Mouse (Mus musculus) myocyte (in vitro differentiated cells): ENCODE data around the gene Phldb3. TPM values are rescaled to one million over a fixed set of nuclear protein-coding genes. Genes with fewer than 3 reads are reported as not detected.

Experiments used
- H3K27me3 ChIP-seq: one replicate; pipeline ENCODE4 v1.6.1; 2011; ENCODE audit not compliant: control insufficient read depth, insufficient read depth, insufficient read length
- H3K36me3 ChIP-seq: one replicate; pipeline ENCODE4 v1.6.1; 2011; ENCODE audit not compliant: control insufficient read depth, insufficient read depth
- H3K4me2 ChIP-seq: one replicate; pipeline ENCODE4 v1.6.1; 2011; ENCODE audit warnings: low read depth, control low read depth
- H3K4me3 ChIP-seq: one replicate; pipeline ENCODE4 v1.5.1; 2011; ENCODE audit warnings: mild to moderate bottlenecking, control low read depth, moderate library complexity
- H3K79me2 ChIP-seq: one replicate; pipeline ENCODE4 v1.6.1; 2011; ENCODE audit not compliant: control insufficient read depth, insufficient read depth
- H3ac ChIP-seq: one replicate; pipeline ENCODE4 v1.6.1; 2011; ENCODE audit not compliant: control insufficient read depth, insufficient read length
- CEBPB ChIP-seq: IDR thresholded peaks from 2 replicates; pipeline ENCODE4 v1.6.1; 2011; ENCODE audit warnings: mild to moderate bottlenecking, moderate library complexity; ENCODE audit not compliant: poor library complexity, insufficient read depth, severe bottlenecking
- E2F4 ChIP-seq: IDR thresholded peaks from one replicate; pipeline ENCODE4 v1.6.1; 2011; ENCODE audit warnings: mild to moderate bottlenecking, control low read depth, moderate library complexity; ENCODE audit not compliant: insufficient read depth
- MAX ChIP-seq: IDR thresholded peaks from one replicate; pipeline ENCODE4 v1.6.1; 2011; ENCODE audit warnings: low read depth, mild to moderate bottlenecking, control low read depth
- MYOD1 ChIP-seq, 3 experiments: IDR thresholded peaks; one replicate each; pipeline ENCODE4 v1.6.1; 2011; ENCODE audit warnings: control low read depth in 2 of 3, low read depth in 2 of 3, mild to moderate bottlenecking in 2 of 3, moderate library complexity in 1 of 3; ENCODE audit not compliant: insufficient read length in 2 of 3, control insufficient read depth in 1 of 3
- MYOG ChIP-seq, 3 experiments: IDR thresholded peaks; one replicate each; pipeline ENCODE4 v1.6.1; 2011; ENCODE audit warnings: control low read depth in 2 of 3, low read depth in 2 of 3, mild to moderate bottlenecking in 2 of 3; ENCODE audit not compliant: insufficient read length in 2 of 3, control insufficient read depth in 1 of 3, insufficient read depth in 1 of 3
- POLR2A ChIP-seq: IDR thresholded peaks from one replicate; pipeline ENCODE4 v1.6.1; 2011; ENCODE audit warnings: low read depth, mild to moderate bottlenecking, control low read depth, moderate library complexity; ENCODE audit not compliant: insufficient read length
- POLR2AphosphoS2 ChIP-seq: IDR thresholded peaks from one replicate; pipeline ENCODE4 v1.6.1; 2011; ENCODE audit warnings: low read depth, control low read depth; ENCODE audit not compliant: insufficient read length
- REST ChIP-seq: IDR thresholded peaks from one replicate; pipeline ENCODE4 v1.6.1; 2011; ENCODE audit warnings: mild to moderate bottlenecking, control low read depth, moderate library complexity; ENCODE audit not compliant: insufficient read depth, insufficient read length
- SRF ChIP-seq: IDR thresholded peaks from one replicate; pipeline ENCODE4 v1.6.1; 2011; ENCODE audit warnings: low read depth; ENCODE audit not compliant: control insufficient read depth, insufficient read length
- TCF12 ChIP-seq: IDR thresholded peaks from one replicate; pipeline ENCODE4 v1.6.1; 2011; ENCODE audit warnings: mild to moderate bottlenecking, control low read depth; ENCODE audit not compliant: poor library complexity, insufficient read depth, severe bottlenecking
- TCF3 ChIP-seq: IDR thresholded peaks from one replicate; pipeline ENCODE4 v1.6.1; 2011; ENCODE audit warnings: low read depth, control low read depth; ENCODE audit not compliant: insufficient read length
- USF1 ChIP-seq: IDR thresholded peaks from one replicate; pipeline ENCODE4 v1.6.1; 2011; ENCODE audit warnings: low read depth, mild to moderate bottlenecking, control low read depth, moderate library complexity
- polyA plus RNA-seq: library from polyadenylated mRNA; unstranded; fragments of >200 nt; fragmentation: generic; extraction: Trizol; gene quantifications from one replicate; pipeline ENCODE4 v1.2.1, GENCODE M21; 2012; ENCODE audit warnings: missing spikeins

Phldb3 gene
- 11.5 TPM for polyA plus RNA-seq

DNA sequence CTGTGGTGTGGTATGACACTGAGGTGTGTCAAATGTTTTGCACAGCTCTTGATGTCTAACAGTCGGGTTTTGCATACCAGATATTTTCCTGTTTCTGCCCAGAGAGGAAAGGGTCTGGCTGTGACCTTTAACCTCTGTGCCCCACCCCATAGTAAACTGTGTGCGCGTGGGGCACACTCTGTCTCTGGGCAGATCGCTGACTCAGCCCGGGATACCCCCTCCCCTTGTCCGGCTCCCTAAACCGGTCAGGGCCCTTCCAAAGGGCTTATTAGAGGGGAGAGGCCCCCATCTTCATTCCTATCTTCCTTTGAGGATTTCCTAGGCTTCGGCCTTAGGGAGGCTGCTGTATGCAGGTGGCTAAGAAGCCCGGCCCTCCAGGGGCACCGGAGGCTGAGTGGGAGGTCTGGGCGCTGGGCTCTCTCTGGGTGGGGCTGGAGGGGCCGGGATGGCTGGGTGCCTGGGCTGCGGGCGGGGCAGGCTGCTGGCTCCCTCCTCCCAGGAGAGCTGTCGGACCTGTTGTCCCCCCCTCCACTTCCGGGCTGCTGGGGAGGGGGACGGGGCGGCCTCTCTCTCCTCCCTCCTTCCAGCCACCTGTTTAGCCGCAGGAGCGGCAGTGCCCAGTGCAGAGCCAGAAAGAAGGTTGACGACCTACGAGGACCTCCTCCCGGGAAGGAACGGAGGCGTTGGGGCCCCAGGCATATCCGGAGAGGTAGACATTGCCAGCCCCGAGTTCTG is at the start of gene Phldb3:
Phldb3 (plus strand) TSS at position 620 of the 735 bp plus-strand sequence.
- Histone ChIP-seq H3K4me3 (peak within 1 kb of the TSS; percentile 46), H3K36me3 (no peaks in the 10 kb centered on the region), H3ac (peak within 1 kb of the TSS; percentile 1), H3K27me3 (no peaks in the 10 kb centered on the region), H3K79me2 (no peaks in the 10 kb centered on the region), H3K4me2 (peak within 1 kb of the TSS; percentile 82)
- TF ChIP-seq POLR2AphosphoS2 (no peak), MYOD1 (IDR thresholded peaks at IDR 0.05; ENCODE audit: control insufficient read depth in 1 of 3, insufficient read length in 2 of 3, low read depth in 2 of 3) (peak in 2 of 3 experiments; percentile 32 to 67), MYOG (IDR thresholded peaks at IDR 0.05; ENCODE audit: control insufficient read depth in 1 of 3, insufficient read depth in 1 of 3, insufficient read length in 2 of 3, low read depth in 2 of 3) (peak in 1 of 3 experiments; percentile 67)

DNA sequence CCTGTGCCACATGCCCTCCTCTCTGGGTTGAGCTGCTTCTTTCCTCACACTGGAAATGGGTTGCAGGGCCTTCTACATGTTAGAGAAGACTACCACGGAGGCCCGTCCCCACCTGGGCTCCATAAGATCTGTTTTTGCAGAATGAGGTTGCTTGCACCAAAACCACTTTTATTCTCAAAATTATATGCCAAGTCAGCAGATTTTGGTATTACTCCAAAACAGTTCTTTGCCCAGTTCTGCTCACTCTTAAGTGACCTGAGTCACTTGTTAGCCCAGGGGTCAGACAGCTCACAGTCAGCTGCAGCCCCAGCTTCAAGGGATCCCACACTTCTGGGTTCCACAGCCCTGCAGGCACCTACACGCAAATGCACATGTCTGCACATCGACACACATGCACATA is 49.1 kb upstream of the Phldb3 start:
- H3ac ChIP-seq, result no peak overlapping the region
- H3K36me3 ChIP-seq, result peaks cover 4% of the 10 kb centered on the region
- H3K27me3 ChIP-seq, result no peaks in the 10 kb centered on the region
- H3K4me3 ChIP-seq, result no peak overlapping the region
- no peak overlapping the region for H3K4me2 ChIP-seq
- TF ChIP-seq TCF3, result no peak
- TF ChIP-seq USF1, result no peak
- no peak for TF ChIP-seq REST
- no peak for TF ChIP-seq E2F4
- TF ChIP-seq MAX, result no peak
- TF ChIP-seq MYOD1 (IDR thresholded peaks at IDR 0.05; ENCODE audit: control insufficient read depth in 1 of 3, insufficient read length in 2 of 3, low read depth in 2 of 3), result no peak
- TF ChIP-seq CEBPB, result no peak
- no peak for TF ChIP-seq SRF
- TF ChIP-seq POLR2AphosphoS2, result no peak
- TF ChIP-seq POLR2A, result no peak
- TF ChIP-seq MYOG (IDR thresholded peaks at IDR 0.05; ENCODE audit: control insufficient read depth in 1 of 3, insufficient read depth in 1 of 3, insufficient read length in 2 of 3, low read depth in 2 of 3), result no peak
- no peak for TF ChIP-seq TCF12
- H3K79me2 ChIP-seq, result no peaks in the 10 kb centered on the region

DNA sequence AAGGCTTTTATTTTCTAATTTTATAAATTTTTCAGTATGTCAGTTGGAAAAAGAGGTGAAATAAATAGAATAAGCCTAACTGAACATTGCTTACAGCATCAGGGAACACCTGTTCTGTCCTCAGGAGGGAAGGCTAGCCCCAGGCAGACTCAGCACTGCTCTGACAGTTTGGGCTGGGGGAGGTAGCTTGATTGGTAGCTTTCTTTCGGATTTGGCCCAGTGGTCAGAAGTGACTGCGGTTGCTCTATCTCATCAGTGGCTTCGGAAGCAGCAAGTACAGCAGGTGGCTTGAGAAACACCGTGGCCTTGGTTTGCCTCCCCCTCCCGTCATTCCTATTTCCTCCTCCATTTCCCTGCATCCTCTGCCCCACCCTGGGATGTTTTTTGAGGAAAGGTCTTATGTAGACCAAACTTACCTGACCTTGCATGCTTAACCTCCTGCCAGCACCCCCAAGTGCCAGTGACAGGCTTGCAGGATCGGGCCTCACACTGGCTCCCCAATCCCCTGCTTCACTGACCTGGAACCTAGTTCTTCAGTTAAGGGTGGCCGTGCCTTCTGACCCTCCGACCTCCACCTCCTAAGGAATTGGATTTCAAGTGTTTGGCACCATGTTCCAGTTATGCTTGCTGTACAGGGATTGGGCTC is 47.2 kb upstream of the Phldb3 start:
- Histone ChIP-seq H3K27me3 (no peaks in the 10 kb centered on the region), H3K4me2 (no peak overlapping the region), H3K79me2 (no peaks in the 10 kb centered on the region), H3K36me3 (peaks cover 4% of the 10 kb centered on the region), H3ac (no peak overlapping the region), H3K4me3 (no peak overlapping the region)
- TF ChIP-seq TCF12 (no peak), MAX (no peak), SRF (no peak), POLR2A (no peak), REST (no peak), POLR2AphosphoS2 (no peak), USF1 (no peak), MYOG (IDR thresholded peaks at IDR 0.05; ENCODE audit: control insufficient read depth in 1 of 3, insufficient read depth in 1 of 3, insufficient read length in 2 of 3, low read depth in 2 of 3) (no peak), E2F4 (no peak), MYOD1 (IDR thresholded peaks at IDR 0.05; ENCODE audit: control insufficient read depth in 1 of 3, insufficient read length in 2 of 3, low read depth in 2 of 3) (no peak), CEBPB (no peak), TCF3 (no peak)

DNA sequence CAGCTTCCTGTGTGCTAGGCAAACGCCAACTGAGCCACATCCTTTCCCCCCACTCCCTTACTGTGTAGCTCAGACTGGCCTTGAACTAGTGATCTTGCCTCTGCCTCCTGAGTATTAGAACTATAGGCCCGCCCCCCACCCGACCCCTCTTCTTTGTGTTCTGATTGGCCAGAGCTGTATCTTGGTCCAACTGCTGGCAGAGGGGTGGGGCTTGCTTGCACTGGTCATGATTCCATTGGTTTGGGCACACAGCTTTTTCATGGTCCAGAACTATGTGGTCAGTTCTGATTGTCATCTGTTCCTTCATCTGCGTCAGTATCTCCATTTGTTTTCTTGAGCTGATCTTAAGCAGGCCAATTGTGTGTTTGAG is 46.7 kb upstream of the Phldb3 start:
- no peaks in the 10 kb centered on the region for H3K79me2 ChIP-seq
- no peak overlapping the region for H3K4me2 ChIP-seq
- H3K27me3 ChIP-seq, result no peaks in the 10 kb centered on the region
- no peak overlapping the region for H3K4me3 ChIP-seq
- H3K36me3 ChIP-seq, result peaks cover 4% of the 10 kb centered on the region
- TF ChIP-seq MAX (no peak), REST (no peak), E2F4 (no peak), MYOD1 (IDR thresholded peaks at IDR 0.05; ENCODE audit: control insufficient read depth in 1 of 3, insufficient read length in 2 of 3, low read depth in 2 of 3) (no peak), POLR2A (no peak), USF1 (no peak), TCF12 (no peak), MYOG (IDR thresholded peaks at IDR 0.05; ENCODE audit: control insufficient read depth in 1 of 3, insufficient read depth in 1 of 3, insufficient read length in 2 of 3, low read depth in 2 of 3) (no peak), POLR2AphosphoS2 (no peak)
- H3ac ChIP-seq, result no peak overlapping the region
